Mouse (Mus musculus) ES-E14 (cell line): ENCODE measurements around the gene Taf9. TPM values are rescaled to one million over a fixed set of nuclear protein-coding genes. Genes with fewer than 3 reads are reported as not detected.

Experiments used
- DNase-seq: peaks from one replicate; pipeline ENCODE4 v3.0.0-alpha.2; 2013; ENCODE audit warnings: low read depth, low spot score
- H3K27ac ChIP-seq: 2 replicates; pipeline ENCODE4 v1.5.1; 2012; ENCODE audit warnings: low read depth, mild to moderate bottlenecking, low read length, moderate library complexity, mixed read lengths; ENCODE audit not compliant: poor library complexity, insufficient read depth, severe bottlenecking
- H3K36me3 ChIP-seq: 2 replicates; pipeline ENCODE4 v1.6.1; 2012; ENCODE audit warnings: mild to moderate bottlenecking, low read length, moderate library complexity, mixed read lengths; ENCODE audit not compliant: control insufficient read depth, poor library complexity, insufficient read depth, severe bottlenecking
- H3K4me1 ChIP-seq, 2 experiments: fragments of 150-350 bp in 1 of 2; sonication (generic) in 1 of 2; 2 replicates each; pipeline ENCODE4 v1.6.1; 2012; ENCODE audit warnings: low read length in 2 of 2, mild to moderate bottlenecking in 1 of 2, mixed read lengths in 1 of 2; ENCODE audit not compliant: control insufficient read depth in 2 of 2, insufficient read depth in 2 of 2, poor library complexity in 1 of 2
- H3K4me3 ChIP-seq, 2 experiments: fragments of 150-350 bp in 1 of 2; sonication (generic) in 1 of 2; 2 replicates each; pipeline ENCODE4 v1.5.1; 2012; ENCODE audit warnings: low read length in 2 of 2, low read depth in 1 of 2, mild to moderate bottlenecking in 1 of 2, mixed read lengths in 1 of 2; ENCODE audit not compliant: insufficient read depth in 1 of 2, poor library complexity in 1 of 2, severe bottlenecking in 1 of 2
- H3K9ac ChIP-seq: 2 replicates; pipeline ENCODE4 v1.6.1; 2012; ENCODE audit warnings: low read depth, mild to moderate bottlenecking, low read length, mixed read lengths; ENCODE audit not compliant: poor library complexity, insufficient read depth, severe bottlenecking
- H3K9me3 ChIP-seq: fragments of 150-350 bp; sonication (generic); 2 replicates; pipeline ENCODE4 v1.6.1; 2012; ENCODE audit warnings: low read depth, mild to moderate bottlenecking, low read length; ENCODE audit not compliant: control insufficient read depth, insufficient read depth
- CHD2 ChIP-seq: IDR thresholded peaks from 2 replicates; pipeline ENCODE4 v1.6.1; 2014; ENCODE audit warnings: mild to moderate bottlenecking, low read depth, low read length, inconsistent platforms
- HCFC1 ChIP-seq: IDR thresholded peaks from 2 replicates; pipeline ENCODE4 v1.6.1; 2012; ENCODE audit warnings: low read length, inconsistent platforms, borderline replicate concordance; ENCODE audit not compliant: insufficient read depth
- MAFK ChIP-seq: IDR thresholded peaks from 2 replicates; pipeline ENCODE4 v1.6.1; 2014; ENCODE audit warnings: mild to moderate bottlenecking, low read depth, low read length, inconsistent platforms; ENCODE audit not compliant: insufficient read depth
- ZC3H11A ChIP-seq: IDR thresholded peaks from 2 replicates; pipeline ENCODE4 v1.6.1; 2012; ENCODE audit warnings: low read depth, mild to moderate bottlenecking, inconsistent platforms, low read length, borderline replicate concordance
- ZNF384 ChIP-seq: IDR thresholded peaks from 2 replicates; pipeline ENCODE4 v1.6.1; 2012; ENCODE audit warnings: low read depth, low read length, inconsistent platforms
- in situ Hi-C, 2 experiments: fragments of 600-800 bp; cut with MboI; formaldehyde crosslinking; loops; one replicate each; pipeline ENCODE4 v1.15.1; 2025; ENCODE audit warnings: low sequenced_read_pairs in 2 of 2, inconsistent platforms in 1 of 2; ENCODE audit not compliant: unreplicated experiment in 2 of 2
- total RNA-seq: library from RNA; depleted of rRNA; stranded (reverse); fragments of 300-350 nt; gene quantifications from 2 replicates; pipeline ENCODE4 v1.2.3, GENCODE M21; 2012; rRNA removed

Taf9 gene
- total RNA-seq = 11.9 and 15.2 TPM in 2 replicates

DNA sequence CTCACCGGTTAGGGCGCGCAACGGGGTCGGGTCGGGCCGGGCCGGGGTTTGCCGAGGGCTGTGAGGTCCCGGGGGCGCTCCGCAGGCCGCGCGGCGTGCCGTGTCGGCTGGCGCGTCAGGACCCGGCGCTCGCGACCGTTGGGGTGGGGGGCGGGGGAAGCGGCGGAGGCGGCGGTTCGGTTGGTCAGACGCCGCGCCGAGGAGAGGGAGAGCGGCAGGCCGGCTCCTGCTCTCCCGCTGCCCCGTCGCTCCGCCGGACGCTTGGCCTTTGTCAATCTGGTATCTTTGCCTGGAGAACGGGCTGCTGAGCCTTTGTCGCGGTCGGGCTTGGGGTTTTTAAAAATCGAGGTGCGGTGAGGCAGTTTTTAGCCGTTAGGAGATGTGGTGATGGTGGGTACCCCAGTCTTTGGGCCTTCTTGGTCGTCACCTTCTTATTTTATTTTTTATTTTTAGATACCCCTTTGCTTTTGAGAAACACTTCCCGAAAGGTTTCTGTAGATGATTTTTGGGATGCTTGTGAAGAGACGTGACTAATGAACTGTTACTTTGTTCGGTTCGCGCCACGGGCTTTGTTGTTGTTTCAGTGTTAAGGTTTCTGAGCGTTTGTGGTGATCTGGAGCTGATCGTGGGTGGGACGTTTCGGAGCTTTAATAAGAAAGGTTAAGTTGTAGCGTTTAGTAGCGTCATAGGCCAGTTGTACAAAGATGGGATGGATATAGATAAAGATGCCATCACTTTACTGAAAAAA, at the start of gene Taf9:
Taf9 (plus strand) TSS at position 141 of the 748 bp plus-strand sequence.
- Histone ChIP-seq H3K4me3 (peak within 1 kb of the TSS; percentile 98 to 100), H3K9me3 (no peaks in the 10 kb centered on the region), H3K9ac (peak within 1 kb of the TSS; percentile 100), H3K4me1 (no peaks in the 10 kb centered on the region), H3K36me3 (no peaks in the 10 kb centered on the region; the same call in 1 of the 2 replicates), H3K27ac (peak within 1 kb of the TSS; percentile 98)
- TF ChIP-seq ZC3H11A (no peak), HCFC1 (no peak), ZNF384 (no peak), CHD2 (no peak), MAFK (no peak)
- no peak for DNase-seq
- in situ Hi-C loops = no loop called here

GRCm38 (mm10) chr13:100602239-100602902, 49.0 kb upstream of the Taf9 start:
- peaks cover 0 to 6% of the 10 kb centered on the region in 2 experiments; a peak in 1 of 4 replicates for H3K4me1 ChIP-seq
- in situ Hi-C loops = no loop called here
- H3K4me3 ChIP-seq = no peak overlapping the region
- H3K9ac ChIP-seq = no peak overlapping the region
- TF ChIP-seq ZNF384 (no peak), HCFC1 (no peak), CHD2 (no peak), MAFK (no peak), ZC3H11A (no peak)
- H3K9me3 ChIP-seq = no peaks in the 10 kb centered on the region
- no peak for DNase-seq
- no peak overlapping the region for H3K27ac ChIP-seq
- no peaks in the 10 kb centered on the region for H3K36me3 ChIP-seq

- Histone ChIP-seq H3K4me1 (peaks cover 0 to 6% of the 10 kb centered on the region in 2 experiments; a peak in 1 of 4 replicates), H3K9ac (no peak overlapping the region), H3K4me3 (no peak overlapping the region), H3K9me3 (no peaks in the 10 kb centered on the region), H3K36me3 (no peaks in the 10 kb centered on the region), H3K27ac (no peak overlapping the region)
- TF ChIP-seq CHD2 = no peak
- no peak for TF ChIP-seq MAFK
- no peak for TF ChIP-seq ZC3H11A
- in situ Hi-C loops = no loop called here
- DNase-seq = no peak
Measured at GRCm38 (mm10) chr13:100603031-100603737, 48.2 kb upstream of the Taf9 start.

GRCm38 (mm10) chr13:100603738-100604095, 47.7 kb upstream of the Taf9 start:
- in situ Hi-C loops = no loop called here
- no peak for TF ChIP-seq MAFK
- TF ChIP-seq CHD2 = no peak
- no peak for TF ChIP-seq ZNF384
- TF ChIP-seq ZC3H11A = no peak
- TF ChIP-seq HCFC1 = no peak
- peaks cover 0 to 6% of the 10 kb centered on the region in 2 experiments; a peak in 1 of 4 replicates for H3K4me1 ChIP-seq
- H3K9me3 ChIP-seq = no peaks in the 10 kb centered on the region
- no peak overlapping the region for H3K4me3 ChIP-seq
- no peak overlapping the region for H3K9ac ChIP-seq
- DNase-seq = no peak
- no peak overlapping the region for H3K27ac ChIP-seq
- no peaks in the 10 kb centered on the region for H3K36me3 ChIP-seq
